Mouse (Mus musculus): ENCODE measurements around the gene Mpig6b.

GRCm38 (mm10) chr17:35111774-35112173 lies 45.8 kb upstream of the Mpig6b start:
- TF ChIP-seq POLR2A (IDR thresholded peaks at IDR 0.05; ENCODE audit: extremely low read depth, insufficient read depth, low read length) (no peak), CTCF (IDR thresholded peaks at IDR 0.05; ENCODE audit: low read depth, low read length) (no peak)
